Mouse (Mus musculus): ENCODE results near the gene Tmem189.

Tmem189 gene

GRCm38 (mm10) chr2:167700018-167700417 lies 10.4 kb upstream of the Tmem189 start:
- no peak for DNase-seq (ENCODE audit: low spot score)

- DNase-seq (ENCODE audit: low spot score), result no peak
These were observed 8.3 kb upstream of the Tmem189 start for GRCm38 (mm10) chr2:167697902-167698301.

GRCm38 (mm10) chr2:167696143-167696542 lies 6.5 kb upstream of the Tmem189 start:
- no peak for DNase-seq (ENCODE audit: low spot score)

- no peak for DNase-seq (ENCODE audit: low spot score)
These were observed 5.9 kb upstream of the Tmem189 start for GRCm38 (mm10) chr2:167695491-167695890.

GRCm38 (mm10) chr2:167694963-167695362 lies 5.3 kb upstream of the Tmem189 start:
- no peak for DNase-seq (ENCODE audit: low spot score)

- no peak for DNase-seq (ENCODE audit: low spot score)
These were observed 4.6 kb upstream of the Tmem189 start for GRCm38 (mm10) chr2:167694244-167694643.

GRCm38 (mm10) chr2:167693540-167693939 lies 3.9 kb upstream of the Tmem189 start:
- DNase-seq (ENCODE audit: low spot score), result no peak

GRCm38 (mm10) chr2:167692831-167693230 lies 3.2 kb upstream of the Tmem189 start:
- DNase-seq (ENCODE audit: low spot score), result no peak

- no peak for DNase-seq (ENCODE audit: low spot score)
These were observed 2.4 kb upstream of the Tmem189 start for GRCm38 (mm10) chr2:167691871-167692661.

GRCm38 (mm10) chr2:167691410-167691809 lies 1.8 kb upstream of the Tmem189 start:
- DNase-seq (ENCODE audit: low spot score), result no peak

GRCm38 (mm10) chr2:167690962-167691311 lies 1.3 kb upstream of the Tmem189 start:
- no peak for DNase-seq (ENCODE audit: low spot score)

GRCm38 (mm10) chr2:167690219-167690961 lies 768 bp upstream of the Tmem189 start:
- no peak for DNase-seq (ENCODE audit: low spot score)

- peak; percentile 92 for DNase-seq (ENCODE audit: low spot score)
These were observed 847 bp downstream of the Tmem189 start, which contains the start of gene Cebpb for GRCm38 (mm10) chr2:167688498-167689451. Gene Cebpb, plus strand, starts transcription at chr2:167688915.

- DNase-seq (ENCODE audit: low spot score), result no peak
These were observed 1.5 kb downstream of the Tmem189 start for GRCm38 (mm10) chr2:167688126-167688497.

GRCm38 (mm10) chr2:167687651-167688101 lies 1.9 kb downstream of the Tmem189 start:
- no peak for DNase-seq (ENCODE audit: low spot score)

- no peak for DNase-seq (ENCODE audit: low spot score)
These were observed 2.4 kb downstream of the Tmem189 start for GRCm38 (mm10) chr2:167687250-167687586.

GRCm38 (mm10) chr2:167686382-167687249 lies 3.0 kb downstream of the Tmem189 start:
- DNase-seq (ENCODE audit: low spot score), result no peak

GRCm38 (mm10) chr2:167685865-167686264 lies 3.8 kb downstream of the Tmem189 start:
- no peak for DNase-seq (ENCODE audit: low spot score)

GRCm38 (mm10) chr2:167685137-167685536 lies 4.5 kb downstream of the Tmem189 start:
- DNase-seq (ENCODE audit: low spot score), result peak; percentile 99

- DNase-seq (ENCODE audit: low spot score), result no peak
These were observed 5.9 kb downstream of the Tmem189 start for GRCm38 (mm10) chr2:167683721-167684120.

GRCm38 (mm10) chr2:167680657-167681056 lies 9.0 kb downstream of the Tmem189 start:
- DNase-seq (ENCODE audit: low spot score), result no peak

All from ovary, postnatal 10 days (tissue).